Mouse (Mus musculus) NIH3T3 (cell line): ENCODE measurements around the gene Slc43a1.
A peak's percentile ranks its signal among the peaks of the same experiment; 100 is the strongest.

Source experiments
- DNase-seq: peaks from one replicate; pipeline ENCODE4 v3.0.0-alpha.2; 2012; ENCODE audit warnings: low read depth

The Slc43a1 gene

GRCm38 (mm10) chr2:84831666-84832391 is 6.8 kb upstream of the Slc43a1 start:
- peak; percentile 96 for DNase-seq

GRCm38 (mm10) chr2:84837107-84837506 is 1.5 kb upstream of the Slc43a1 start:
- DNase-seq: no peak

GRCm38 (mm10) chr2:84837817-84838592 is 645 bp upstream of the Slc43a1 start:
- DNase-seq: no peak

DNA sequence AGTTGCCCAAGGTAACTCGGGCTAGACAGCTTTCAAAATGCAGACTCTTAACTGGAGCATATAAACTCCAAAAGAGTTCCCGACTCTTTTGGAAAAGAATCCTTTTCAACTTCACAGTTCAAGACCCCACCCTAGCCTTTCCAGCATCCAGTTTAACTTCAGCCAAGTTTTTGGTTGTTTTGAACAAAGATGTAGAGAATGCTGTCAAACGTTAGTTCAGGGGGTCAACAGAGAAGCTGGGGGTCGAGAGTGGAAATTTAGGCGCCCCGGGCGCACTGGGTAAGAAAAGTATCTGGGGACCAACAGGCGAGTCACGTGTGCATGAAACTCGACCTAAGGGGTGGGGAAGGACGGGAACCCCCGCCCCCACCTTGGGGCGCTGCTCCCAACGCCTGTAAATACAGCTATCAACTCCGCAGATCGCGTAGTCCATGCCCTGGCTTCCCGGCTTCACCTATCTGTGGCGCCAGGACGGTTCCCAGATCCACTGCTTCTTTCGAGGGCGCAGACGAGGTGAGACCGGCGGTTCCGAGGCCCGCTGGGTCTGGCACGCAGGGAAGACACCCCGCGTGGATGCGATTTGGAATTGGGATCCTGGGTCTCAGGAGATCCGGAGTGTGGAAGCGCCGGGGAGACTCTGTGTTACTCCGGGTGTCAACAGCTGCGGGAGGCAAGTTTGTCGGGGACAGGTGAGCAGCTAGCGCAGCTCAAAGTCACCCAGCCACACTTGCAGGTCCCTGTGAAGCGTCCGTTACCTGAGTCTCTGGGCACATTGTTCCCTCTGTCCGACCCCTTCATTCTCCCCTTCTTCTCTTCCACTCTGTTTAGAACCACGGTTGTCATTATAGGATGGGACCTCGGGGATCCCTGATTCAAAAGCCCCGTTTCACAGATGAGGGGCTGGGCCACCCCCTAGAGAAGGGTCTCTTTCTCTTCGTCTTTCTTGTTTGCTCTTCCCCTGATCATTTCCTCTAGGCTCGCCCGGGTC is 637 bp downstream of the Slc43a1 start:
- DNase-seq: peak; percentile 76

DNA sequence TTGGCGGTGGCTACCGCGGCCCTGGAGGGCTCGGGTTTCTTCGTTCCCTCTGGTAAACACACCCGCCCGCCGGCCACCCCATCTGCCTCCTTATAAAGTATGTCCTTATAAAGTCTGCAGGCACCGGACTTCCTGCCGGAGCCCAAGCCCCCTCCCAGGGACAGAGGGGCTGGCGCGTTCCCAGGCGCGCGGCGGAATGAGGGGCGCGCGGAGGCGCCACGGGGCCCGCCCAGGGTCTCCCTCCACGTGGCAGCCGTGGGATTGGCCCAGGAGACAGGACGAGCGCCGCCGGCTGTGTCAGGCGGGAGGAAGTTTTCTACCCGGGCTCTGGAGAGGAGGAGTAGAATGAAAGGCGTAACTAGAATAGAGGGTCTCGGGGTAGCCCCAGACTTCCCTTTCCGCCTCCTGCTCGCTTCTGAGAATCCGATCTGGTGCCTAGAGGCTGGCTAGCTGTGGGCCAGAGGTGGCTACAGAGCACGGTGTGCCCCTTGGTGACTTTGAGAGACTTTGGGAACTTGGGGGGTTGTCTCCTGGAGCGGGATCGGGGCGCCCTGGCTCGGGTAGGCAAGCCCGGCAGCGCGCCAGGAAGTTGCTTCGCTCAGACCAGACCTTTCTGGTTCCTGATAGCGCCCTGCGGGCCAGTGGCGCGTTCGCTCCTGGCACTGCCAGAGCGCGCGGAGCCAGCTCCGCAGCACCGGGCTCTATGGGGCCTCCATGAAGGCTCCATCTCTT is 1.5 kb downstream of the Slc43a1 start:
- DNase-seq: peak; percentile 84

DNA sequence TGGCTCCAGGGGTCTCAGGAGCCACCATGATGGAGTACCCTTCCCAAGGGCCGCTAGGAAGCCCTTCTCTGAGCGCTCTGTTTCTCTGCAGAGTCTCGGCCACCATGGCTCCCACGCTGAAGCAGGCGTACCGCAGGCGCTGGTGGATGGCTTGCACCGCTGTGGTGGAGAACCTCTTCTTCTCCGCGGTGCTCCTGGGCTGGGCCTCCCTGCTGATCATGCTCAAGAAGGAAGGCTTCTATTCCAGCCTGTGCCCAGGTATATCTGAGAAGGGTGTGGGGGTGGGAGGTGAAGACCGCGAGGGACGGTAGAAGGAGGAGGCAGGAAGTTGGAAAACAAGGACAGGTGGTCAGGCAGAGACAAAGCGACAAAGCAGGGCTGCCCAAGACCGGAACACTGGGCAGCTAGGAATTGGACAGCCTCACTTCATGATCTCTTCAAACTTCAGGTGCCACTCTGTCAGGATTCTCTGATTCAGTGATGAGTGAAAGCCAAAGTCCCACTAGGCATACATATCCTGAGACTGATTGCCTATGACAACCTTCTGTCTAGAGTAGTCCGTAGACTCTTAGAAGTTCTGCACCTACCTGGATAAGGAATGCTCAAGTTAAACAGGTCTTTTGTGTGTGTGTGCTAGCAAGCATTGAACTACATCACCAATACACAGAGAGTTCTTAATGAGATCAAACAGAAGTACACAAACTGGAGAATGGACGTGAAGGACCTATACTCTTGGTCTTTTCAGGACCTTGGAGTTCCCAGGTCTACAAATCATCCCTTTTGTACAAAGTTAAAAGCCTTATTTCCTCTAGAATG is 2.3 kb downstream of the Slc43a1 start:
- no peak for DNase-seq

DNA sequence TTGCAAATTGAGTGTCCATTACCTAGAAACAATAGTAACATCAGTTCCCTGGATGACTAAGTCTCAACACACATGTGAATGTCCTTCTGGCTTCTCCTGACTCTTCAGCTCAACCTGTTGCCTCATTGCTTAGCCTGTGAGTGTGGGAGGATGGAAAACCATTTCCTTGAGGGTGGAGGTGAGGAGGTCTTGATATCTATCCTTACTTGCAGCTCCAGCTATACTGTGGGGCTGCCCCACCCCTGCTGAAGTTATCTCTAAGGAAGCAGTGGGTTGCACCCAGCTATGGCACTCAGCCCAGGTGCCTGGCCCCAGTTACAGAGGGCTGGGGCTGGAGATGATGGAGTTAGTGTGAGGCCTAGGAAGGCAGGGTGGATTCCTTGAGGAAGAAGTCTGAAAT is 3.3 kb downstream of the Slc43a1 start:
- DNase-seq: no peak

- no peak for DNase-seq
Observed at GRCm38 (mm10) chr2:84843654-84844053, 5.0 kb downstream of the Slc43a1 start.

- DNase-seq: no peak
Observed at GRCm38 (mm10) chr2:84845226-84845625, 6.6 kb downstream of the Slc43a1 start.

DNA sequence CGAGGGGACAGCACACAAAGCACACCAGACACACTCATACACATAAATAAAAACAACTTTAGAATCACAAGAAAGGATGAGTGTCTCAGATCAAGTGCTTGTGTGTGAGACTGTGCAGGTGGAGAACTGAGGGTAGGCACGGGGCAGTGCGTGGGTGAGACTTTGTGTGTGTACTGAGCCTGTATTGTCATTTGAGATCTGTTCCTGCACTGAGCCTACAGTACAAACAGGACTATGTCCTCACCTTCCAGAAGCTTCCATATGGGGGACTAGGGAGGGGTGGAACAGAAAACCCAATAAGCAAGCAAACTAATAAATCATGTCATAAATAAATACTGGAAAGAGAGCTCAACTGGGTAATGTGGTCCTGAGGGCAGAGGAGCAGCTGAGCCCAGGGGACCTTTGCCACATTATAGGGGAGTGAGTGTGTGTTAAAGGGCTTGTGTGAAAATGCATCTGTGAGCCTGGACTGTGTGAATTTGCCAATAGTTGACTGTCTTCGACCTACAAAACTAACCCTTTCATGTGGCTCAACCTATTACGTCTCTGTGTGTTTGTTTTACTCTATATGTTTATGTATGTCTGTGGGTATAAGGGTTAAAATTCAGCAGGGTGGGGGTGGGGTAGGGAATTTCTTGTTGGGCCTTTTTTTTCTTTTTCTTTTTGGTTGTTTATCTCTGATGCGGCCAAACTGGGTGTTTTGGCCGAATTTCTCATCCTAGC is 11.9 kb downstream of the Slc43a1 start:
- no peak for DNase-seq

DNA sequence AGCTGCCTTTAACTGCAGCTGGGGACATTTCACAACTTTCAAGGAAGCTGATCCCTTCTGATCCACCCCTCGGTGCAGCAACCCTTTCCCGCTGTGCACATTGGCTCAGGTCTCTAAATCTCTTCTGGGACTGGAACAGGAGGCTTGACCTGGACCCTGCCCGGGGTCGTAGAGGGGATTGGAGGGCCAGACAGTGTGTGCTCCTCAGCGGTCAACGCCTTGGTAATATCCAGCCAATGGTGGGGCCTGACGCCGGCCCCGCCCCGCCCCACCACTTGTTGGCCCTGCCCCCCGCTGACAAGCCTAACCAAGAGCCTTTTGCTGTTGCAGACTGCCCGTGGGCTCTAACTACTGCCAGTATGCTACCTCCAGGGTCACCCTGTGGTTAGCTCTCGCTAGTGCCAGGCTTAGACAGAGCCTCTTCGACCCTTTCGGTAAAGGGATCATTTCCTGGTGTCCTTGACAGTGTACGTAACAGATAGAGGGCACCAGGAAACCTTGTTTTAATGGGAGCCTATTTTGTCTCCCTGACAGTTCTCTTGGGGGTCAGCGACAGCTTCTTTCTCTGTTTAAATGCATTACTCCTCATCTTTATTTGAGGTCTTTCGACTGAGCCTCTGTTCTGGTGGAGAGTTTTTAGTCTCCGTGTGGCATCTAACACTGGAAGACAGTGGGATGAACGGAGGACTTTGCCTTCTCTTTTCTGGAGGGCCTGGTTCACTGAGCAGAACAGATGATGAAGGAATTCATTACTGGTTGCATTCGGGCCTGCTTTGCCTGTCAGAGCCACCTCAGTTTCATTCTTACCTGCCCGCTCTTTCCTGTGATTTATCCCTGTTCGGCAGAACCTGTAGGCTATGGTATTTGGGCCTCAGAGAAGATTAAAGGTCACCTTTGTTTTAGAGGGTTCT is 12.7 kb downstream of the Slc43a1 start:
- DNase-seq: no peak

GRCm38 (mm10) chr2:84855732-84856131 is 17.1 kb downstream of the Slc43a1 start:
- DNase-seq: peak; percentile 77

GRCm38 (mm10) chr2:84858551-84858950 is 19.9 kb downstream of the Slc43a1 start:
- DNase-seq: peak; percentile 53

DNA sequence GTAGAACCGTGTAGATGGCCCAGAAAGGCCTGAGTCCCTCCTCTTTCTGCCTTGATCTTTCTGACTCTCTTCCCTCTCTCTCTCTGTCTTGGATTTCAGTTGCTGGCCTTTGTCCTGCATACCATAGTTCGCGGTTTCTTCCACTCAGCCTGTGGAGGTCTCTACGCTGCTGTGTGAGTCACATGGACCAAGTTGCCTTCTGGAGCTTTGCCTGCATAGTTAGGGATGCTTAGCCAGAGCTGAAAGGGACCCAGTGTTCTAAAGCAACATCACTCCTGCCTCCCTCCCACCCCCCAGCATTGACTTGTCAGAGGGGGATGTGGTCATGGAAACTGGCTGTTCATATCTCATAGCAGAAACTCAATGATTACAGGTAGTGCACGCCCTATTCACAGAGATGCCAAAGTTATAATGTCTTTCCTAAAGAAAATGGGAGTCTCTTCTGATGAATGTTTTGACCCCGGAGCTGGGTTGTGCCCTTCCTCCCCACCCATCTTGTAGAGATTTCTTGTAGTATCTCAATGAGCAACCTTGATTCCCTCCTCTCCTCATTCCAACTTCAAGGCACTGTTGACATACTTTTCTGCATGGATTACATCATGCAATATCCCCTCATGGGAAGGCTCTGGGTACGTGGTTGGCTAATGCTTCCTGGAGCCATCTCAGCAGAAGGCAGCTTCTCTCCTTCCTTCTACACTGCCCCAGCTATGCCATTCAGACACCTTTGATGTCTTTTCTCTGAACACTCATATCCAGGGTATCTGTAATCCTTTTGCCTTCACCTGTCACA is 21.5 kb downstream of the Slc43a1 start:
- DNase-seq: peak; percentile 95

DNA sequence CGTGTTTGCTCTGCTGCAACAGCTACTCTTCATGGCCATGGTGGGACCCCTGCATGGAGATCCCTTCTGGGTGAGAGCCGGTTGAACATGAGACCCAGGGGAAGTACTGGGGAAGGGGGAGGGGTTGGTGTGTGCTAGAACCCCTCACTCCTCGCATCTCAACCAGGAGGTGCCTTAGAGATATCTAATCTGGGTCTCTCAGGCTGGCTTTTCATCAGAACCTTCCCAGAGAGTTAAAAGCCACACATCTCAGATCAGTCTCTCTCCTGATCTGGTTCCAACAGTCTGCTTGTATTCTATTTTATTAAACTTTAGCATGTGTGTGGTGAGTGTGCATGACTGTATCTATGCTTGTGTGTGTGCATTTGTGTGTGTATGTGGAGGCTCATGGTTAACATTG is 22.8 kb downstream of the Slc43a1 start:
- no peak for DNase-seq

DNA sequence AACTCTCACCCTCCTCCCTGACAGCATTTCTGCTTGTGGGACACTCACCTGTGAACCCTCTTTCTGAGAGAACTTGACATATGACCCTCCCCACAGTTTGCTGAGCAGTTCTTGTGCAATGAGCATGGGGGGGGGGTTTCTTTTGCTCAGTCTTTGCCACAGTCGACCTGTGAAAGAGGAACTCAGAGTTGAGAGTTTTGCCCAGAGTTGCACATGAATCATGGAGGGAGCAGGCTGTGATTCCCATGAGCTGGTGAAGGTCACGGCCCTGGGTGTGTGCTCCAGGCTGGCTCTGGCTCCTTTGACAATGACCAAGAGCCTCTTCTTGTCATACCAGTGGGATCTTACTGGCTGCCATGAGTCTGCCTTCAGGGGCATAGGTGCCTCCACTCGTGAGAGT is 23.6 kb downstream of the Slc43a1 start:
- DNase-seq: no peak

DNA sequence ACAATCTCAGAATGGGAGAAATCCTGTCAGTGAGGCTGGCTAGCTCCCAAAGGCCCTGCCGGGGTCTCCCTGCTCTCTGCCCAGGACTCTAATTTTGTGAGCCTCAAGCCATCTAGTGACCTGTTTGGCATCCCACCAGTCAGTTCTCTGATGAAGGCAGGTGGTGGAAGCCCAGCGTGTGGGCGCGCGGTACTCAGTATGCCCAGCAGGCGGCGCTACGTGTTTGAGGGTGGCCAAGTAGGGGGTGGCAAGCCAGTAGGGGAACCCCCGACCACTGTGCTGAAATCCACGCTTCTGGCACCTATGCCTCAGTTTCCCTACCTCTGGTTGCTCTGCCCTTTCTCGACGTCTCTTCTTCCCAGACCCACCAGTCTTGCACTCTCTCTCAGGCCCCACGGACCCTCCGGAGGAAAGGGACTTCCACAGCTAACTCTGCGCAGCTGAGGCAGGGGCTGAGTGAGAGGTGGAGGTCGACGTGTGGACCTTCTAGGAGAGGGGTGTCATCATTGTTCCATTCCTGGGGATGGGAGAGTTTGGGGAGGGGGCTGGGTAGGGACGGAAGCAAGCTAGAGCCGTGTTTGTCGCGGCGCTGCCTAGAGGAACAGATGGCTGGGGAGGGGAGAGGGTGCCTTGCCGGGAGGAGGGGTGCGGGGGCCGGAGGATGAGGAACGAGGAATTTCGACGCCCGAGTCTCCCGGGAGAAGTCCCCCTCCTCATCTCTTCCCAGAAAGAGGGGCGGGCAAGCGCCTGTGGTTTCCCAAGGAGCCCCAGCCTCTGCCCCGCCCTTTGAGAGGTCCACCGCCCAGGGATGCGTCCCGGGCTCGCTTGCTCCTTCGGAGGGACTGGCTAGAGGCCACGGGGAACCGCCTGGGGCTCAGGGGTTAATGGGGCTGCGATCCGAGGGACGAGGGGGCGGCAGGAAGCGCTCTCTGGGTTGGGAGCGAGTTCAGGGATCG is 27.2 kb downstream of the Slc43a1 start:
- peak; percentile 43 for DNase-seq
